Mouse (Mus musculus): ENCODE measurements around the gene Shisa7. TPM values are rescaled to one million over a fixed set of nuclear protein-coding genes. Genes with fewer than 3 reads are reported as not detected.
"Not testable (repeated sequence)": the region's sequence is repeated elsewhere in the genome, so short reads cannot be mapped to it uniquely, and the experiment has no call there.

The Shisa7 gene
- total RNA-seq, 2 experiments from 2014 or later = 4.4 to 6.1 TPM

DNA sequence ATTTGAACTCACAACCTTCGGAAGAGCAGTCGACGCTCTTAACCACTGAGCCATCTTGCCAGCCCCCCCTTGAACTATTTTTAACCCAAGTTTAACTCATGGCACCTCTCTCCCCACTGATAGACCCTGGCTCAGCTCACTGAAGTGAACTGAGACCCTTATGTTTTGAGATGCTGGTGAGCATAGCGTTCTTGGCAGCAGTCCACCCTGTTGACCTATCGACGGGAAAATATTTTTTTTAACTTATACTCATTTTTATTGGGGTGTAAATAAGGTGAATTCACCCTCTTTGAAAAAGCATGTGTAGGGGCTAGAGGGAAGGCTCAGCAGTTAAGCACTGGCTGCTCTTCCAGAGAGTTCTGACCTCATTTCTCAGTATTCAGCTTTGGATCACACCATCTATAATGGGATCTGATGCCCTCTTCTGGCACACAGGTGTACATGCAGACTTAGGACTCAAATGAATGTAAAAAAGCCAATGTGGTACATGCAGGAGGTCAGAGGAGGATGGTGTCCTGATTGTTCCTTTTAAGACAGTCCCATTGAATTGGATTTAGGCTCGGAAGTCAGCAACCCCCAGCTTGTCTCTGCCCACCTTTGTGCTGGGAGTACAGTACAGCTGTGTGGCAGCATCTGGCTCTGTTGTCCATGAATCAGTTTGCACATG is 48.6 kb downstream of the Shisa7 start:
- no peak for DNase-seq (ENCODE audit: low spot score in 2 of 2)

GRCm38 (mm10) chr7:4794631-4795168 is 49.8 kb downstream of the Shisa7 start:
- DNase-seq (ENCODE audit: low spot score in 2 of 2) = no peak

DNA sequence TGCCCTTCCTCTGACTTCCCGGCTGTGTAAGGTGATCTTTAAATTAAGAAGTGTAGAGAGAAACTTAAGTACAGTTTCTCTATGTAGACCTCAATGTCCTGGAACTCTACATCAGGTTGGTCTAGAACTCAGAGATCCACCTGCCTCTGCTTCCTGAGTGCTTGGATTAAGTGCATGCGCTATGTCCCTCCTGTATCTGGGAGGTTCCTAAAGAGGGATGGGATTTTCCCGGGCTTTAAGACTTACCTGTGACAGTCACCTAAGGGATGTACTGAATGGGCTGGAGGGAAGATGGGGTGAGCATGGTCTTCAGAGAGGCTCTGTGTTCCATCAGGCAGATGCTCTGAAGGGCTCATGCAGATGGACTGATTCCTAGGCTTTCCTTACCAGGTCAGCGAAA is 50.8 kb downstream of the Shisa7 start:
- no peak for DNase-seq (ENCODE audit: low spot score in 2 of 2)

- not testable (repeated sequence) for DNase-seq (ENCODE audit: low spot score in 2 of 2)
These were observed 51.2 kb downstream of the Shisa7 start for GRCm38 (mm10) chr7:4793248-4793647.

DNA sequence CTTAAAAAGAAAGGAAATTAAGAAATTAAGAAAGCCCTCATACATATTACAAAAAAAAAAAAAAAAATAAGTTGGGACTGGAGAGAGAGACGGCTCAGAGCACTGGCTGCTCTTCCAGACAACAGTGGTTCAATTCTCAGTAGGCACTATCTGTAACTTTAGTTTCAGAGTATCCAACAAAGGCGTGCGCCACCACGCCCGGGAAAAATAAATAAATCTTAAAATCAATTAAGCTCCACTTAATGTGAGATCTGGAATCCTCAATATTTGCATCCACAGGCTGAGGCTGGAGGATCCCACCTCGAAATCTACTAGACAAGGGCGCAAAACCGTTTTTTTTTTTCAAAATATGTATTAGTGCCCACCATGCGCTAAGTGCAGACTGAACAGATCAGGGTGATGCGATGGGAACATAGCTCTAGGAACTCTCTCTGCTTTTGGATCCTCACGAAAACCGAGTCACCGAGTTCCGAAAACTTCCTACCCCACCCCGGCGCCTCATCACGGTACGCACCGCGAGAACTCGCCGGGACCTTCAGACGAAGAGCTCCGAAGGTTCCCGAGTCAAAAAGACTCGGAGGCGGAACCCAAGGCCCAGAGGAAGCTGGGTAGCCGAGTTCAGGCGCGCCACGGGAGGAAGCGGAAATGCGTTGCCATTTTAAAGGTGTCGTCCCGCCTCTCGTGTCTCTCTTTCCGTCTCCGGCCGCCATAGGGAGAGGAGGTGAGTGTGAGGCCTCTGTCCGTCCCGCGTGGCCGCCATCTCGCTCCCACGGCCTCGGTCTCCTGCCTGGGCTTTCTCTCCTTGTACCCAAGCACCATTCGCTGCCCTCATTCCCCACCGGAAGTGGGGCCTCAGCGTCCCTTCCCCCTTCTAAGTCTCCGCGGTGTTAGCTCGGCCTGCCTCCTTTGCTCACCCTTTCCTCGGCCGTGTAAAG is 52.0 kb downstream of the Shisa7 start, which contains the start of gene Rpl28:
TSS of gene Rpl28 (plus strand) at position 597 of the 935 bp plus-strand sequence.
- peak; percentile 73 to 87 for DNase-seq (ENCODE audit: low spot score in 2 of 2)

GRCm38 (mm10) chr7:4789436-4789935 is 55.0 kb downstream of the Shisa7 start, which contains the start of gene Tmem238:
Gene Tmem238, minus strand, starts transcription at chr7:4789656.
- no peak for DNase-seq (ENCODE audit: low spot score in 2 of 2)

- peak; percentile 35 to 37 for DNase-seq (ENCODE audit: low spot score in 2 of 2)
These were observed 55.7 kb downstream of the Shisa7 start for GRCm38 (mm10) chr7:4788499-4789435.

GRCm38 (mm10) chr7:4783667-4784268 is 60.7 kb downstream of the Shisa7 start:
- DNase-seq (ENCODE audit: low spot score in 2 of 2) = no peak

DNA sequence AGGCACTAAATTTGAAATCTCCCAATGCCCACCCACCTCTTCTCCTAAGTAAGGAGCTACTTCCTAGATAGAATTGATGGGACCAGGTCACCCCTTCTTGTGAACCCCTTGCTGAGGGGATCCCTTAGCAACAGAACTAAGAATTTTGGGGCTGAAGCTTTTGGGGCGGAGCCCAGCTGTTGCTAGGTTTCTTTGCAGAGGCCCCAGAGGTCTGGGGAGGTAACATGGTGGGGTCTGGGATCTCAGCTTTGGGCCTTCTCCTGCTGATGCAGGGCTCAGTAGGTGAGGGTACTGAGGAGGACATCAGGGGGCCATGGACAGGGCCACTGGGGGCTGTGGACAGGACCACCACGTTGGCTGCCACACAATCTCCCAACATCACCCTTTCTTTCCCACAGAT is 61.7 kb downstream of the Shisa7 start, which contains the start of the genes Il11 and Tmem190:
TSS of gene Il11 (minus strand) at position 101 of the 400 bp plus-strand sequence.
TSS of gene Tmem190 (plus strand) at position 179 of the 400 bp plus-strand sequence.
- no peak for DNase-seq (ENCODE audit: low spot score in 2 of 2)

- no peak for DNase-seq (ENCODE audit: low spot score in 2 of 2)
These were observed 62.4 kb downstream of the Shisa7 start for GRCm38 (mm10) chr7:4782130-4782529.

DNA sequence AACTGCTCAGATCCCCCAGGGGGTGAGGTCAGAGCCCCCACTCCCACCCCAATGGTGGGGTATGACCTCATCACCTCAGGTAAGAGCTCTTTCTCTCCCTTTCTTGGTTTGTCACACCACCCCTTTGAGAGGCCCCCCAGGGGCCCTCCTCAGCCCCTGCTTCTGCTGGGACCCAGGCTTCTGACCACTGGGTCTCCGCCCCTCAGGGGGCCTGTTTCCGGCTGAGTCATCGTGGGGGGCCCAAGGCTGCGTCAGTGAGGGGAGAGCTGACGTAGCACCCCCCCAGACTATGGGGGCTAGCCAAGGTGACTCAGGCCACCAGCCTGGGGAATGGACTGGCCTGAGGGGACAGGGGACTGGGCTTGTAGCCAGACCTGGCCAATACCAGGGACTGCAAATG is 64.6 kb downstream of the Shisa7 start:
- DNase-seq (ENCODE audit: low spot score in 2 of 2) = no peak

DNA sequence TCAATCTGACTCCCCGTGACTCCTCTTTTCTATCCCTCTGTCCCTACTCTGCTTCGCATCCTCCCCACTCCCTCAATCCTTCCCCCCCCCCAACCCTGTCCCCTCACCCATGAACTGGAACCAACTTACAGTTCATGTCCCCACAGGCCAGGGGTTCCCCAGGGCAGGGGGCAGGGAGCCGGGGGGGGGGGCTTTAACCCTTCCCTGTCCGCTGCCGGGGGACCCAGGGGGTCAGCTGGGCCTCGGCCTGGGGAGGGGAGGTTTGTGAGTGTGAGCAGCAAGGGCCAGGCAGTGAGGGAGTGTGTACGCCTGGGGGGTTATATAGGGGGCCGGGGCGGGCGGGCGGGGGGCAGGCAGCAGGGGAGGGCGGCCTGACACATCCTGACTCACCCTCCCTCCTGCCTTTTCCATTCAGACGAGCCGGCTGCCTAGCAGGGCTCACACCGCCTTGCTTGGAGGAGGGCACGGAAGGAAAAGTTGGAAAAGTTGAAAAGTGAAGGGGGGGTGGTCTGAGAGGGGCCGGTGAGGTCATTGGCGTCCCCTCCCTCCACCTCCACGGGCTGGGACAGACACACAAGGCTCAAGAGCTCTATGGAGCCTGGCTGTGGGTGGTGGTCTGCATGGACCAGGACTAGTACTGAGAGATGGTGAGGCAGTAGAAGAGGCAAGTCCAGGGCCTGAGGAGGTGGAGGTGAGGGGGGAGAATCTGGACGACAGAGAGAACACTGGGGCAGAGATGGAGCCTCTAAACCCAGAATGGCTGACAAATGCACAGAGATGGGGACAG is 66.5 kb downstream of the Shisa7 start:
- DNase-seq (ENCODE audit: low spot score in 2 of 2) = no peak

DNA sequence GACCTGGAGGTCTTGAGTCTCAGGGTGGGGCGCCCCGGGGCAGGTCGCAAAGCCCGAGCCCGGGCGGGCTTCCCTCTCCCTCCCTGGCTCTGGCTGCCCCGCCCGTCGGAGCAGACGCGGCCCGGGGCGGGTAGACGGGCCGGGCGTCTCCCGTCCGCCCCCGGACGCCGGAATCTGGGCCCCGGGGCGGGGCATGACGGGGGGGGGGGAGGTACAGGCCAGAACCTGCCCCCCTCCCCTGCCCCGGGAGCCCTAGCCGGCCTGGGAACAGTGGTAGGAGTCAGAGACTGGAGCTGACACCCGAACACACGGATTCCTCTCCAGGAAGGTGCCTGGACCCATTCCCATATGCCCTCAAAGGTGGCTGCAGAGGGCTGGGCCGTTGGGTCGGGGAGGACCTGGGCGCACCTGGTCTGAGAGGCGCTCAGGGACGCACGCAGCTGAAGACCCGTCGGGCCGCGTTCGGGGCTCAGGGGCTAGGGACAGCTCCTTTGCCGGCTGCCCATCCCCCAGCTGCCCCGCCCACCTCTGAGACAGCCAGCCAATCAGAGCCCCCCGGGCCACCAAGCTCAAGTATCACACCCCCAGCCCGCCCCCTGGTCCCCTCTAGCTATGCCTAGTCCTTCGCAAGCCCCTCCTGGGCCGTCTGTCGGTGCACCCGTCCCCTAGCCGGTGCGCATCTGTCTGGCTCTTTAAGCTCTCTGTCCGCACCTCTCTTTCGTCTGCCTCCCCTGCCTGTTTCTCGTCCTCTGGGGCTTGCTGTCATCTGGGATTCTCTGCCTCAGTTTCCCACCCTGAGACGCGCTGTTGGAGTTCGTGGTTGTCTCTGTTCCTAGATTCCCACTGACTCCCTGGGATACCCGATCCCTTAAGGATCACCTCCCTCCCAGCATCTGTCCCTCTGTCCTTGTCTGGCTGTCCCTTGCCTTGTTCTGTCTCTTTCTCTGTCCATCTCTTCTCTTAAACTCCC is 67.3 kb downstream of the Shisa7 start:
- DNase-seq (ENCODE audit: low spot score in 2 of 2) = no peak

- no peak for DNase-seq (ENCODE audit: low spot score in 2 of 2)
These were observed 68.4 kb downstream of the Shisa7 start for GRCm38 (mm10) chr7:4776131-4776530.
